Mouse (Mus musculus): ENCODE results near the gene Adam12.

GRCm38 (mm10) chr7:134128087-134128522, 103.8 kb downstream of the Adam12 start:
- TF ChIP-seq CTCF (IDR thresholded peaks at IDR 0.05; ENCODE audit: extremely low read depth, insufficient read length, insufficient replicate concordance, low read depth, low read length) (no peak), POLR2A (IDR thresholded peaks at IDR 0.05; ENCODE audit: low read depth, low read length) (no peak)
